Mouse (Mus musculus): ENCODE results near the gene Sumf1. TPM values are rescaled to one million over a fixed set of nuclear protein-coding genes. Genes with fewer than 3 reads are reported as not detected.

The Sumf1 gene
- polyA plus RNA-seq, 1 experiment from 2014 or later = 15.4 TPM

- WGBS = 93% methylated on average over 1 of the region's 1 CpGs
- Histone ChIP-seq H3K27me3 (ENCODE audit: control insufficient read depth, insufficient read depth, low read length) (no peaks in the 10 kb centered on the region), H3K9ac (ENCODE audit: low read length) (no peak overlapping the region), H3K4me1 (ENCODE audit: control insufficient read depth, insufficient read depth, low read length) (no peaks in the 10 kb centered on the region), H3K4me2 (no peak overlapping the region), H3K4me3 (ENCODE audit: low read depth, low read length) (no peak overlapping the region), H3K27ac (ENCODE audit: low read depth, low read length) (no peak overlapping the region), H3K9me3 (ENCODE audit: control insufficient read depth, low read length) (no peaks in the 10 kb centered on the region), H3K36me3 (ENCODE audit: control insufficient read depth, insufficient read depth, low read length) (no peaks in the 10 kb centered on the region)
- ATAC-seq (ENCODE audit: low FRiP score) (no peak), DNase-seq (ENCODE audit: low spot score, missing footprints) (no peak)
These were observed 5.3 kb upstream of the Sumf1 start for GRCm38 (mm10) chr6:108190690-108191089.

GRCm38 (mm10) chr6:108185685-108186009 is 265 bp upstream of the Sumf1 start:
- Histone ChIP-seq H3K27me3 (ENCODE audit: control insufficient read depth, insufficient read depth, low read length) (no peaks in the 10 kb centered on the region), H3K27ac (ENCODE audit: low read depth, low read length) (no peak overlapping the region), H3K36me3 (ENCODE audit: control insufficient read depth, insufficient read depth, low read length) (no peaks in the 10 kb centered on the region), H3K9me3 (ENCODE audit: control insufficient read depth, low read length) (no peaks in the 10 kb centered on the region), H3K9ac (ENCODE audit: low read length) (peak overlapping the region; percentile 83), H3K4me1 (ENCODE audit: control insufficient read depth, insufficient read depth, low read length) (peaks cover 8% of the 10 kb centered on the region), H3K4me3 (ENCODE audit: low read depth, low read length) (peak overlapping the region; percentile 86), H3K4me2 (peak overlapping the region; percentile 55)
- ATAC-seq (ENCODE audit: low FRiP score) (0 out of 2 replicates have a peak, but pooled peaks have one; percentile 3), DNase-seq (ENCODE audit: low spot score, missing footprints) (no peak)
- 19% methylated on average over 4 of the region's 4 CpGs for WGBS

GRCm38 (mm10) chr6:108179087-108179486 is 6.3 kb downstream of the Sumf1 start:
- H3K4me2 ChIP-seq = no peak overlapping the region
- H3K27me3 ChIP-seq (ENCODE audit: control insufficient read depth, insufficient read depth, low read length) = no peaks in the 10 kb centered on the region
- 93% methylated on average over 2 of the region's 2 CpGs for WGBS
- DNase-seq (ENCODE audit: low spot score, missing footprints) (no peak), ATAC-seq (ENCODE audit: low FRiP score) (no peak)
- H3K27ac ChIP-seq (ENCODE audit: low read depth, low read length) = no peak overlapping the region
- H3K36me3 ChIP-seq (ENCODE audit: control insufficient read depth, insufficient read depth, low read length) = 0 out of 2 replicates have a peak, but pooled peaks cover 2% of the 10 kb centered on the region
- no peaks in the 10 kb centered on the region for H3K9me3 ChIP-seq (ENCODE audit: control insufficient read depth, low read length)
- H3K4me1 ChIP-seq (ENCODE audit: control insufficient read depth, insufficient read depth, low read length) = no peaks in the 10 kb centered on the region
- no peak overlapping the region for H3K9ac ChIP-seq (ENCODE audit: low read length)
- no peak overlapping the region for H3K4me3 ChIP-seq (ENCODE audit: low read depth, low read length)

GRCm38 (mm10) chr6:108174181-108174580 is 11.2 kb downstream of the Sumf1 start:
- 90% methylated on average over 3 of the region's 3 CpGs for WGBS
- H3K4me2 ChIP-seq = no peak overlapping the region
- no peak overlapping the region for H3K27ac ChIP-seq (ENCODE audit: low read depth, low read length)
- no peaks in the 10 kb centered on the region for H3K4me1 ChIP-seq (ENCODE audit: control insufficient read depth, insufficient read depth, low read length)
- peaks cover 5% of the 10 kb centered on the region; the same call in 1 of the 2 replicates for H3K36me3 ChIP-seq (ENCODE audit: control insufficient read depth, insufficient read depth, low read length)
- H3K9me3 ChIP-seq (ENCODE audit: control insufficient read depth, low read length) = no peaks in the 10 kb centered on the region
- no peak for ATAC-seq (ENCODE audit: low FRiP score)
- no peaks in the 10 kb centered on the region for H3K27me3 ChIP-seq (ENCODE audit: control insufficient read depth, insufficient read depth, low read length)
- H3K4me3 ChIP-seq (ENCODE audit: low read depth, low read length) = no peak overlapping the region
- H3K9ac ChIP-seq (ENCODE audit: low read length) = no peak overlapping the region
- DNase-seq (ENCODE audit: low spot score, missing footprints) = no peak

- Histone ChIP-seq H3K4me3 (ENCODE audit: low read depth, low read length) (no peak overlapping the region), H3K4me2 (no peak overlapping the region), H3K9me3 (ENCODE audit: control insufficient read depth, low read length) (no peaks in the 10 kb centered on the region), H3K9ac (ENCODE audit: low read length) (no peak overlapping the region), H3K27ac (ENCODE audit: low read depth, low read length) (no peak overlapping the region), H3K36me3 (ENCODE audit: control insufficient read depth, insufficient read depth, low read length) (peaks cover 5% of the 10 kb centered on the region; the same call in 1 of the 2 replicates), H3K27me3 (ENCODE audit: control insufficient read depth, insufficient read depth, low read length) (no peaks in the 10 kb centered on the region), H3K4me1 (ENCODE audit: control insufficient read depth, insufficient read depth, low read length) (no peaks in the 10 kb centered on the region)
- ATAC-seq (ENCODE audit: low FRiP score) (no peak), DNase-seq (ENCODE audit: low spot score, missing footprints) (no peak)
- WGBS = 96% methylated on average over 1 of the region's 1 CpGs
These were observed 13.2 kb downstream of the Sumf1 start for GRCm38 (mm10) chr6:108172219-108172618.

GRCm38 (mm10) chr6:108169466-108169865 is 15.9 kb downstream of the Sumf1 start:
- Histone ChIP-seq H3K4me3 (ENCODE audit: low read depth, low read length) (no peak overlapping the region), H3K4me2 (no peak overlapping the region), H3K4me1 (ENCODE audit: control insufficient read depth, insufficient read depth, low read length) (no peaks in the 10 kb centered on the region), H3K9me3 (ENCODE audit: control insufficient read depth, low read length) (no peaks in the 10 kb centered on the region), H3K27ac (ENCODE audit: low read depth, low read length) (no peak overlapping the region), H3K27me3 (ENCODE audit: control insufficient read depth, insufficient read depth, low read length) (no peaks in the 10 kb centered on the region), H3K36me3 (ENCODE audit: control insufficient read depth, insufficient read depth, low read length) (peaks cover 3% of the 10 kb centered on the region; the same call in 1 of the 2 replicates), H3K9ac (ENCODE audit: low read length) (no peak overlapping the region)
- ATAC-seq (ENCODE audit: low FRiP score) = no peak
- WGBS = 94% methylated on average over 3 of the region's 3 CpGs
- DNase-seq (ENCODE audit: low spot score, missing footprints) = no peak

- no peak overlapping the region for H3K4me2 ChIP-seq
- no peak overlapping the region for H3K27ac ChIP-seq (ENCODE audit: low read depth, low read length)
- 92% methylated on average over 6 of the region's 6 CpGs for WGBS
- no peaks in the 10 kb centered on the region for H3K9me3 ChIP-seq (ENCODE audit: control insufficient read depth, low read length)
- no peaks in the 10 kb centered on the region for H3K4me1 ChIP-seq (ENCODE audit: control insufficient read depth, insufficient read depth, low read length)
- no peak for ATAC-seq (ENCODE audit: low FRiP score)
- no peak overlapping the region for H3K4me3 ChIP-seq (ENCODE audit: low read depth, low read length)
- no peak for DNase-seq (ENCODE audit: low spot score, missing footprints)
- H3K27me3 ChIP-seq (ENCODE audit: control insufficient read depth, insufficient read depth, low read length) = no peaks in the 10 kb centered on the region
- peaks cover 3% of the 10 kb centered on the region; the same call in 1 of the 2 replicates for H3K36me3 ChIP-seq (ENCODE audit: control insufficient read depth, insufficient read depth, low read length)
- H3K9ac ChIP-seq (ENCODE audit: low read length) = no peak overlapping the region
These were observed 16.7 kb downstream of the Sumf1 start for GRCm38 (mm10) chr6:108168723-108169122.

- no peak for DNase-seq (ENCODE audit: low spot score, missing footprints)
- Histone ChIP-seq H3K4me3 (ENCODE audit: low read depth, low read length) (no peak overlapping the region), H3K9me3 (ENCODE audit: control insufficient read depth, low read length) (no peaks in the 10 kb centered on the region), H3K36me3 (ENCODE audit: control insufficient read depth, insufficient read depth, low read length) (peaks cover 3% of the 10 kb centered on the region; the same call in 1 of the 2 replicates), H3K4me2 (no peak overlapping the region), H3K27me3 (ENCODE audit: control insufficient read depth, insufficient read depth, low read length) (no peaks in the 10 kb centered on the region), H3K27ac (ENCODE audit: low read depth, low read length) (no peak overlapping the region), H3K9ac (ENCODE audit: low read length) (no peak overlapping the region), H3K4me1 (ENCODE audit: control insufficient read depth, insufficient read depth, low read length) (no peaks in the 10 kb centered on the region)
- WGBS = 78% methylated on average over 7 of the region's 7 CpGs
- ATAC-seq (ENCODE audit: low FRiP score) = no peak
These were observed 17.3 kb downstream of the Sumf1 start for GRCm38 (mm10) chr6:108167946-108168680.

GRCm38 (mm10) chr6:108165598-108165997 is 19.8 kb downstream of the Sumf1 start:
- no peaks in the 10 kb centered on the region for H3K36me3 ChIP-seq (ENCODE audit: control insufficient read depth, insufficient read depth, low read length)
- H3K9me3 ChIP-seq (ENCODE audit: control insufficient read depth, low read length) = no peaks in the 10 kb centered on the region
- no peak overlapping the region for H3K4me2 ChIP-seq
- H3K4me1 ChIP-seq (ENCODE audit: control insufficient read depth, insufficient read depth, low read length) = no peaks in the 10 kb centered on the region
- no peaks in the 10 kb centered on the region for H3K27me3 ChIP-seq (ENCODE audit: control insufficient read depth, insufficient read depth, low read length)
- no peak overlapping the region for H3K27ac ChIP-seq (ENCODE audit: low read depth, low read length)
- H3K4me3 ChIP-seq (ENCODE audit: low read depth, low read length) = no peak overlapping the region
- no peak overlapping the region for H3K9ac ChIP-seq (ENCODE audit: low read length)
- no peak for ATAC-seq (ENCODE audit: low FRiP score)
- no peak for DNase-seq (ENCODE audit: low spot score, missing footprints)
- WGBS = 86% methylated on average over 2 of the region's 2 CpGs
